Mouse (Mus musculus) Patski (cell line): Measurements from ENCODE around the gene Pabpn1l. TPM values are rescaled to one million over a fixed set of nuclear protein-coding genes. Genes with fewer than 3 reads are reported as not detected.

Source experiments
- ATAC-seq: fragments of 100-300 bp; one replicate; pipeline ENCODE4 v1.8.0; 2021
- CTCF ChIA-PET: fragments of 350-600 bp; sonication (Branson Sonifier 250); formaldehyde crosslinking; loops from one replicate; lab custom pipeline; 2022; ENCODE audit warnings: inconsistent platforms; lab: Charles Lee
- POLR2A ChIA-PET: fragments of 350-600 bp; sonication (Branson Sonifier 250); formaldehyde crosslinking; loops from one replicate; lab custom pipeline; 2022; ENCODE audit warnings: antibody characterized with exemption, inconsistent platforms; lab: Charles Lee
- DNase-seq: peaks from one replicate; pipeline ENCODE4 v3.0.0-alpha.2; 2011; ENCODE audit warnings: low read depth, low spot score
- H3K27me3 ChIP-seq: fragments of 371-371 bp; one replicate; pipeline ENCODE4 v1.5.1; 2021
- CTCF ChIP-seq: fragments of 100-300 bp; IDR thresholded peaks from one replicate; pipeline ENCODE4 v1.5.1; 2021
- in situ Hi-C: fragments of 300-500 bp; cut with MboI; formaldehyde crosslinking; loops from 3 replicates; pipeline ENCODE4 v1.11.1; 2018; ENCODE audit warnings: low pct_unique_long_range_greater_than_20kb, mixed read lengths
- polyA plus RNA-seq: library from polyadenylated mRNA; unstranded; gene quantifications from one replicate; pipeline ENCODE4 v1.2.3, GENCODE M21; 2021

The Pabpn1l gene
- polyA plus RNA-seq, 1 experiment from 2014 or later, result 0.05 TPM

DNA sequence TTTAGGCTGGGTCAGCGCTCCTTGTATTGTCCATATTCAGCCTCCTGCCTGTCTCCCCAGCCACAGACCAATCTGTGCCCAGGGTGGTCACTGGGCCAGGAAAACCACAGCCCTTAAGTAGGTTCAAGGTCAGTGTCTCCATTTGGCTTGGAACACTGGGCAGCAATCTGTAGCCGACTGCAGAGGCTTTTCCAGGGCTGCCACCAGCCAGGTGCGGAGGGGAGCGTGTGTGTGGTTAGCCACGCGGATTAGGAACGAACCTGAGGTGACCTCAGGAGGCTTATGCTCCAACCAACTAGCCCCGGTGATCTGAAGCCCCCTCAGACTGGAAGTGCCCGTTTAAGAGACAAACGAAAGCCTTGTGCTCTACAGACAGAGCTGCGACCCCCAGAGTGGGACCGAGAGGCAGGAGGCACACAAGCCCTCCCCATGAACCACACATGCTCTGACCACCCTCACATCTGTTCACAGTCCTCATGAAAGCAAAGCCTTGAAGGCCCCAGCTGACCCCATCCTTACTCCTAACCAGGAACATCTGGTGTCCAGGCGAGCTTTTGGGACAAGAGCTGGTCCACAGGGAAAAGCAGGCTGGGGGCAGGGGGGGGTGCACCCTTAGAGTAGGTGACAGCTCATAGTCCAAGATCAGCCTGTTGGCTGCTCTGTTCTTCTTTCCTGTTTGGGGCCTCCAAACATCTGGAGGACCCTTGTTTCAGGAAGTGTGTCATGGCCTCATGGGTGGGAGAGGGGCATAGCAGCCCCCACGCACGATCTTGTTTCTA lies 25.8 kb upstream of the Pabpn1l start:
- ChIA-PET CTCF (interaction anchor here (2.2 kb wide), 1 partner anchor 11 kb away, joined by 7 read pairs; no protein-coding TSS in a partner anchor), POLR2A (interaction anchor here (0.6 kb wide), 1 partner anchor 555 kb away, joined by 3 read pairs; no protein-coding TSS in a partner anchor)
- H3K27me3 ChIP-seq, result peaks cover 13% of the 10 kb centered on the region
- DNase-seq, result no peak
- in situ Hi-C loops, result no loop called here
- ATAC-seq, result no peak
- no peak for TF ChIP-seq CTCF

DNA sequence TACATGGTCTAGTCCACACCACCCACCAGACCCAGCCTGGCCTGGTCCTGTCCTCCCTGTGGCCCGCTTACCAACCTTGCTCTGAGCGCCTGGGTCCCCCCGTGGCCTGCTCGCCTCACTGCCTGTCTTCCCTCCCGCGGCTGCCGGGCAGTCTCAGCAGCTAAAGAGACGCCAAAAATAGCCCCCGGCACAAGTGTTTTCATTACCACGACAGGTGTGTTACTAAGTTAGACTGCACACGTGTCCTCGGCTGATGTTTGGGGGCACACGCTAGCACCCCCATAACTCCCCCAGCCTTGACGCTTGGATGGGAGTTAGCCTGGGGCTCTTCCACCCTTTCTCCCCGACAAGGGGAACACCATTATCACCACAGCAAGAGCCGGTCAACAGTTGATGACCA lies 23.8 kb upstream of the Pabpn1l start:
- ATAC-seq (no peak), DNase-seq (no peak)
- no peak for TF ChIP-seq CTCF
- ChIA-PET POLR2A (no interaction called here), CTCF (no interaction called here)
- in situ Hi-C loops, result no loop called here
- peaks cover 15% of the 10 kb centered on the region for H3K27me3 ChIP-seq

DNA sequence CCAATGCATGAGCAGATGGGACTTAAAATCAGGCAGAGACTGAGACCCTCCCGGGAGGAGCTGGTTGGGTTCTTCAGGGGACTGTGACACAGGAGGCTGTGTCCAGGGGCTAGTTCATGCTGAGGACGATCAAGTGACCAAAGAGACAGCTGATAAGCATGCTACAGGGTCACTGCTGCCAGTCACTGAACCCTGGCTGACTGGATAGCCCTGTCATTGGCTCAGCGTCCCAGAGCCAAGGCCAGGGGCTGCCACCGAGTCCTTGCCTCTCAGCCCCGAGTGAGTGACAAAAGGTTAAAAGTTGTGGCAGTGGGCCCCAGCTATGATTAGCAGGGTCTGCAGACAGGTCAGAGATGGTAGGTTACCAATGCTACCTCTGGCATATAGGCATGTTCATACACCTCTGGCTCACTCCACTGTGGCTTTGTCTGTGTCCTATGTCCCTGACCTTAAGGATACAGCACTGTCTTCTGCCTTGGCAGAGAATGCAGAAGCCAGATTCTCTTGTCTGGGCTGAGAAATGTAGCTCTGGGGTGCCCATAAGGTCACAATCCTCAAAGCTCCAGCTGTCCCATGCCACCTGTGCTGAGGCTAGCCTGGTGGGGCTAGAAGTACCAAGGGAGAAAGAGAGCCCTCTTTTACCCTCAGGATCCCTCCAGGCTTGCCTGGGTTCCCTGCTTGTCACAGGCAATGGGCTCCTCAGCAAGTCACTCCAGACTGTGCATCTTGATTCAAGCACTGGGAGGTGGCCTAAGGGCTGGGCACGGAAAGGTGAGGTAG lies 21.8 kb upstream of the Pabpn1l start:
- peaks cover 15% of the 10 kb centered on the region for H3K27me3 ChIP-seq
- DNase-seq (no peak), ATAC-seq (no peak)
- POLR2A ChIA-PET, result interaction anchor here (0.6 kb wide), 1 partner anchor 602 kb away, joined by 3 read pairs; no protein-coding TSS in a partner anchor
- TF ChIP-seq CTCF, result no peak
- in situ Hi-C loops, result no loop called here
- CTCF ChIA-PET, result interaction anchor here (1.2 kb wide), 1 partner anchor 15 kb away, joined by 3 read pairs; no protein-coding TSS in a partner anchor

DNA sequence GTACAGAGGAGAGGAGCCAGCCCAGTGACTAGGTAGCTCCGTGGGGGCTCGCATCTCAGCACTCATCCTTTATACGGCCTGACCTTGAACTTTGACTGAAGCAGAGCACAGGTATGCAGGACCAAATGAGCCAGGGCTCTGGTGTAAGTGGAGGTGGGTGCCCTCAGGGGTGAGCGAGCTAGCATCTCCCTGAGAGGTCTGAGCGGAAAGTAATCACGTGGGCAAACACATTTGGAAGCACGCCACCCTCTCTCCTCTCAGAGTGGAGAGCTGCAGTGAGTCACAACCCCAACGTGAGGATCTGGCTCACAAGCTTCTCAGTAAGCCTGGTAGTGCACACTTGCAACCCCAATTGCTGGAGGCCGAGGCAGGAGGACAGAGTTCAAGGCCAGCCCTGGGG lies 19.5 kb upstream of the Pabpn1l start:
- DNase-seq (no peak), ATAC-seq (no peak)
- TF ChIP-seq CTCF, result no peak
- in situ Hi-C loops, result no loop called here
- H3K27me3 ChIP-seq, result peaks cover 15% of the 10 kb centered on the region
- ChIA-PET POLR2A (no interaction called here), CTCF (interaction anchor here (0.6 to 1.1 kb wide), 2 partner anchors 11 to 24 kb away, joined by 3 read pairs; no protein-coding TSS in a partner anchor)

DNA sequence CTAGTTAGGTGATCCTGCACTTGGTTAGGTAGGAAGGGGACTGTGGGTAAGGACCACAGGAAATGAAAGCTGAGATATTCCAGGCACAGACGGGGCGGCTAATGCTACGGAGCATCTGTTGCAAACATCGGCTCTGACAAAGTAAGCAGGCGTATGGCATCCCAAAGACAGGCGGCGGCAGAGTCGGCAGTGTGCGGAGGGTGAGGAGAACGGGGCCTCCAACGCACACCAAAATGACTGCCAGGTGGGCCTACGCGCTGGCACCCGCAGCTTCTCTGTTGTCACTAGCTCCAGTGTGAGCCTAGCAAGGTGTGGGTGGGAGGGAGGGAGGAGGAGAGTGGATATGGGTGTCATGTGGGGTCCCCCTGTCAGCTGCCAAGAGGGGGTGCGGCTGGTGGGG lies 18.9 kb upstream of the Pabpn1l start:
- ChIA-PET CTCF (interaction anchor here (1.1 to 2.1 kb wide), 2 partner anchors 10 to 16 kb away, joined by 3 to 5 read pairs; no protein-coding TSS in a partner anchor), POLR2A (no interaction called here)
- in situ Hi-C loops, result no loop called here
- TF ChIP-seq CTCF, result no peak
- ATAC-seq (no peak), DNase-seq (no peak)
- H3K27me3 ChIP-seq, result peaks cover 15% of the 10 kb centered on the region

DNA sequence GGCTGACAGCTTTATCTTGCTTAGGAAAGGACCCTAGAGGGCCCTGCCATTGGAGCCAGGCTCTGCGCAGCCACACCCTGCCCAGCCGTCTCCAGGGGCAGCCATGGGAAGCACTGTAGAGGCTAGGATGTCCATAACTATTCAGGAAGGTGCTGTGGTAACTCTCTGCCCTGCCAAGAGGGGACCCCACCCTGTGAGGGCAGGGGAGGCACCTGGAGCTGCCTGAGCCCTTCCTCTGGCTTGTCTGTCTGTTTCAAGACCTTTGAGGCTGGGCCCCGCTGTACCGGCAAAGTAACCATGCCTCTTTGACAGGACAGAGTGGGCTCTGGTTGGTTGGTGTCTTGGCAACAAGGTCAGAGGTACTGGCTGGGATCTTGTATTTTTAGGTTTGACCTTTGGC lies 18.3 kb upstream of the Pabpn1l start:
- H3K27me3 ChIP-seq, result peaks cover 9% of the 10 kb centered on the region
- DNase-seq (no peak), ATAC-seq (no peak)
- TF ChIP-seq CTCF, result no peak
- POLR2A ChIA-PET, result no interaction called here
- CTCF ChIA-PET, result interaction anchor here (2.1 kb wide), 1 partner anchor 15 kb away, joined by 5 read pairs; no protein-coding TSS in a partner anchor
- in situ Hi-C loops, result no loop called here

DNA sequence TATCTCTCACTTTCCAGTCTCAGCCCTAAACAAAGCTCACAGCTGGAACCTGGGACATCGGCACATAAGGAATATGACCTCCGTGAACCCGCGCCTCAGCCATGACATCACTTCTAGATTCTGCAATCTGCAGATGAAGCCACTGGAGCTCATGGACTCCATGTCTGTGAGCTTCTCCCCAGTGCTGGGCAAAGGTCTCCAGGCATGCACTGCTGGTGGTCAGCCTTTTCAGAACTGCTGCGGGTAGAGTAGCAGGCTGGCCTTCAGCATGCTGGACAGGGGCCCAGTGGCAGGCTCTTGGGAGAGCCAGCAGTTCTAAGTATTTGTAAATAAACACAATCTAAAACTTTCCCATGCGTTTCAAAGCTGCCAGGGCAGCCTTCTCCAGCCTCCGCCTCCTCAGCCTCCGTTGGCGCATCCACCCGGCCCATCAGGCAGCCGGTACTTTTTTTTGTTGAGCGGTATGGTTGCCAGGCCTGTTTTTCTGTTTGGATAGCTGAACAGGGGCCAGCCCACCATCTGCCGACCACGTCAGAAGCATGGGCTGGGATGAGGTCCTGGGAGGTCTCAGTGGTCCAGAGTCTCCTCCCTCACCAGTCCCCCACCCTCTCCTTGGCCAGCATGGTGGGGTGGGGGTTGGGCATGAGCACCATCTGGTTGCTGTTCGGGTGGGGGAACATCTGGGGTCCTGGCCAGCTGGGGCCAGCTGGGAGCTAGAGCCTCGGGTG lies 17.1 kb upstream of the Pabpn1l start:
- no peak for DNase-seq
- ChIA-PET CTCF (interaction anchor here (2.1 kb wide), 1 partner anchor 14 kb away, joined by 5 read pairs; no protein-coding TSS in a partner anchor), POLR2A (interaction anchor here (0.7 kb wide), 1 partner anchor 17 kb away, joined by 3 read pairs; the partner anchor contains the start of gene Pabpn1l)
- no peak for TF ChIP-seq CTCF
- no peak for ATAC-seq
- peaks cover 4% of the 10 kb centered on the region for H3K27me3 ChIP-seq
- in situ Hi-C loops, result no loop called here

DNA sequence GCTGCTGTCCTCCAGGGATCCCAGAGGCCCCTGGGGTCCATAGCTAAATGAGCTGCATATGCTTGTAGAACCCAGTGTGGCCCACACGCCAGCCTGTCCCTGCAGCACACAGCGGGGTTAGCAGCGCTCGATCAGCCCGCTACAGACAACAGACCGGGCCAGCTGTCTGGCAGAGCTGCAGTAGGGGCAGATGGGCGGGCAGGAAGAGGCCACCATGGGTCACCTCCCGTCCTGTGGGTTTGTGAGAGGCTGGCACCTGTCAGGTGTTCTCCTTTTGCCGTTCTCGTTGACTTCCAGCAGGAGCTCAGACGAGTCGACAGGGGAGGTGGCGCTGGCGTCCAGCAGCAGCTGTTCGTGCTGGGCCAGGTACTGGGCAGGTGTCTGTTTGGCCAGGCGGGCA lies 16.1 kb upstream of the Pabpn1l start:
- no peak for DNase-seq
- ATAC-seq, result no peak
- in situ Hi-C loops, result no loop called here
- no peak for TF ChIP-seq CTCF
- ChIA-PET POLR2A (no interaction called here), CTCF (no interaction called here)
- peaks cover 4% of the 10 kb centered on the region for H3K27me3 ChIP-seq

DNA sequence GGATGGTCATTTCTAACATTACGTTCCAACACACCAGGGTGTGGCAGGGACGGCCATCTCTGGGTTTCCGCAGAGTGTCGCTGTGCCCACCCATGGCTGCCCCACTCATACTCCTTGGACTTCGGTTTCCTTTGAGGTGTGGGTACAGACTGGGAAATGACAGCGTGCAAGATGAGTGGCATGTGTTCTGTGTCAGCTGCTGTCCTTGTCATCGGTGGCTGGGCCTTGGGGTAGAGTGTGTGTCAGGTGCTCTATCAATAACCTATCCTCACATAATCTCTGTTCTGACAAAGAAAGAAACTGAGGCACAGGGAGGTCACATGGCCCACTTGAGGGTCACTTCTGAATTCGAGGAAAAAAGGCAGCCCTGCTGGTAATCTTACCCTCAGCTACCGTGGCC lies 14.7 kb upstream of the Pabpn1l start:
- ChIA-PET CTCF (no interaction called here), POLR2A (no interaction called here)
- no peak for TF ChIP-seq CTCF
- no peak for DNase-seq
- in situ Hi-C loops, result no loop called here
- ATAC-seq, result no peak
- peaks cover 4% of the 10 kb centered on the region for H3K27me3 ChIP-seq

DNA sequence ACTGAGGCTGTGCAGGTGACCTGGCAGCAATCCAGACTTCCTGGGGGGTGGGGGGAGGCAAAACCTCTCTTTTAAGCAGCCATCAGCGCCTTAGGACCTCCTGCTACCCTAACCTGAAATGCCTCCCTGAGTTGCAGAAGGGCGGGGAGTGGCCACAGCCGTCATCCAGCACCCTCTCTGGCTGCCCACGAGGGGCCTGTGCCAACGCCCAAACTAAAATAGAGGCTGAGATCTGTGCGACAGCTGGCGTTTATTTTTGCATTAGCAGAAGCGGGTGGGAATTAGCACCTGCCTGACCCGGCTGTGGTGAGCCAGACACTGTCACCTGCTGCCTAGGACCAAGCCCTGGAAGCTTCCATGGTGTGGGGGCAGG lies 14.2 kb upstream of the Pabpn1l start:
- CTCF ChIA-PET, result no interaction called here
- no peak for TF ChIP-seq CTCF
- ATAC-seq (no peak), DNase-seq (no peak)
- in situ Hi-C loops, result no loop called here
- POLR2A ChIA-PET, result no interaction called here
- peaks cover 4% of the 10 kb centered on the region for H3K27me3 ChIP-seq
